Mouse (Mus musculus) CD4-positive, CD25-positive, alpha-beta regulatory T cell (primary cell): Measurements from ENCODE around the gene Fads1. TPM values are rescaled to one million over a fixed set of nuclear protein-coding genes. Genes with fewer than 3 reads are reported as not detected.

Experiments
- polyA plus RNA-seq: library from polyadenylated mRNA; unstranded; fragments of 100-300 nt; shearing (Covaris generic); gene quantifications from one replicate; pipeline ENCODE4 v1.2.1, GENCODE M21; 2017

The Fads1 gene
- 12.5 TPM for polyA plus RNA-seq

GRCm38 (mm10) chr19:10182670-10183298 lies at the start of gene Fads1:
TSS of gene Fads1 (plus strand) at chr19:10182888.

GRCm38 (mm10) chr19:10203848-10204615 lies 21.3 kb downstream of the Fads1 start, which contains the start of the genes Tmem258 and Fen1:
TSS of gene Tmem258 (plus strand) at chr19:10204014.
TSS of gene Fen1 (minus strand) at chr19:10204169.

GRCm38 (mm10) chr19:10240654-10241305 lies 58.1 kb downstream of the Fads1 start, which contains the start of gene Myrf:
TSS of gene Myrf (minus strand) at chr19:10240748.

Other genes with a start within 250 kb of the Fads1 start
- 1,866 TPM for gene Fth1, start 202.3 kb upstream of the Fads1 start, polyA plus RNA-seq
- gene Best1, start 181.3 kb upstream of the Fads1 start, polyA plus RNA-seq = 0.14 TPM
- gene Rab3il1, start 181.2 kb upstream of the Fads1 start, polyA plus RNA-seq = 0.59 TPM
- not detected for gene Fads3, start 141.3 kb upstream of the Fads1 start, polyA plus RNA-seq
- gene Fads2, start 81.1 kb upstream of the Fads1 start, polyA plus RNA-seq = 0.13 TPM
- 304 TPM for gene Tmem258, start 21.1 kb downstream of the Fads1 start, polyA plus RNA-seq
- gene Fen1, start 21.3 kb downstream of the Fads1 start, polyA plus RNA-seq = 36.3 TPM
- gene Myrf, start 57.9 kb downstream of the Fads1 start, polyA plus RNA-seq = 0.07 TPM
- 0.10 TPM for gene Dagla, start 122.0 kb downstream of the Fads1 start, polyA plus RNA-seq
- gene Syt7, start 206.2 kb downstream of the Fads1 start, polyA plus RNA-seq = 0.05 TPM